Mouse (Mus musculus): ENCODE data around the gene Plxna1. TPM values are rescaled to one million over a fixed set of nuclear protein-coding genes. Genes with fewer than 3 reads are reported as not detected.

Gene Plxna1
- 53.1 and 69.4 TPM in 2 replicates for polyA plus RNA-seq (2015; fragmentation: Nextera tagmentation; extraction: Ambion mirVana)

GRCm38 (mm10) chr6:89362281-89363106 lies at the start of gene Plxna1:
Gene Plxna1 (minus strand): TSS chr6:89362620.
- peak within 1 kb of the TSS; percentile 100 for H3K9ac ChIP-seq (replicated peaks)
- peak; percentile 84 for ATAC-seq
- H3K36me3 ChIP-seq, result no peaks in the 10 kb centered on the region
- no peaks in the 10 kb centered on the region for H3K9me3 ChIP-seq
- H3K27ac ChIP-seq, result peak within 1 kb of the TSS; percentile 90
- under 1% methylated on average over 64 of the region's 110 CpGs for WGBS
- H3K4me2 ChIP-seq (replicated peaks), result peak within 1 kb of the TSS; percentile 96
- peaks cover 15% of the 10 kb centered on the region for H3K27me3 ChIP-seq
- H3K4me3 ChIP-seq (replicated peaks), result peak within 1 kb of the TSS; percentile 100
- H3K4me1 ChIP-seq (replicated peaks), result peaks cover 46% of the 10 kb centered on the region

- no peaks in the 10 kb centered on the region for H3K9me3 ChIP-seq
- 96% methylated on average over 1 of the region's 1 CpGs for WGBS
- no peak for ATAC-seq
- no peaks in the 10 kb centered on the region; the same call in 1 of the 2 replicates for H3K27me3 ChIP-seq
- H3K9ac ChIP-seq (replicated peaks), result no peak overlapping the region
- H3K27ac ChIP-seq, result no peak overlapping the region
- peaks cover 10% of the 10 kb centered on the region for H3K4me1 ChIP-seq (replicated peaks)
- no peak overlapping the region for H3K4me2 ChIP-seq (replicated peaks)
- H3K4me3 ChIP-seq (replicated peaks), result no peak overlapping the region
- no peaks in the 10 kb centered on the region for H3K36me3 ChIP-seq
These were observed 46.6 kb upstream of the Plxna1 start for GRCm38 (mm10) chr6:89409041-89409440.

GRCm38 (mm10) chr6:89408259-89408658 lies 45.8 kb upstream of the Plxna1 start:
- no peak for ATAC-seq
- Histone ChIP-seq H3K4me2 (replicated peaks) (no peak overlapping the region), H3K27ac (no peak overlapping the region), H3K27me3 (no peaks in the 10 kb centered on the region; the same call in 1 of the 2 replicates), H3K9me3 (no peaks in the 10 kb centered on the region), H3K4me1 (replicated peaks) (peaks cover 10% of the 10 kb centered on the region), H3K9ac (replicated peaks) (no peak overlapping the region), H3K36me3 (no peaks in the 10 kb centered on the region), H3K4me3 (replicated peaks) (no peak overlapping the region)
- WGBS, result 86% methylated on average over 5 of the region's 5 CpGs

GRCm38 (mm10) chr6:89407247-89407889 lies 44.9 kb upstream of the Plxna1 start:
- 48% methylated on average over 3 of the region's 3 CpGs for WGBS
- H3K36me3 ChIP-seq, result no peaks in the 10 kb centered on the region
- no peak overlapping the region for H3K4me3 ChIP-seq (replicated peaks)
- H3K4me2 ChIP-seq (replicated peaks), result no peak overlapping the region
- peak; percentile 40; the same call in 1 of the 2 replicates for ATAC-seq
- H3K9ac ChIP-seq (replicated peaks), result no peak overlapping the region
- H3K9me3 ChIP-seq, result no peaks in the 10 kb centered on the region
- no peaks in the 10 kb centered on the region; the same call in 1 of the 2 replicates for H3K27me3 ChIP-seq
- H3K27ac ChIP-seq, result peak overlapping the region; percentile 61; the same call in 1 of the 2 replicates
- H3K4me1 ChIP-seq (replicated peaks), result peaks cover 10% of the 10 kb centered on the region

- Histone ChIP-seq H3K36me3 (no peaks in the 10 kb centered on the region), H3K27ac (no peak overlapping the region), H3K9ac (replicated peaks) (no peak overlapping the region), H3K4me1 (replicated peaks) (peaks cover 10% of the 10 kb centered on the region), H3K9me3 (no peaks in the 10 kb centered on the region), H3K4me2 (replicated peaks) (no peak overlapping the region), H3K4me3 (replicated peaks) (no peak overlapping the region), H3K27me3 (no peaks in the 10 kb centered on the region; the same call in 1 of the 2 replicates)
- no peak for ATAC-seq
- 90% methylated on average over 2 of the region's 2 CpGs for WGBS
These were observed 42.5 kb upstream of the Plxna1 start for GRCm38 (mm10) chr6:89404964-89405363.

- Histone ChIP-seq H3K9me3 (no peaks in the 10 kb centered on the region), H3K36me3 (no peaks in the 10 kb centered on the region), H3K4me2 (replicated peaks) (no peak overlapping the region), H3K27ac (no peak overlapping the region), H3K4me1 (replicated peaks) (peaks cover 10% of the 10 kb centered on the region), H3K4me3 (replicated peaks) (no peak overlapping the region), H3K27me3 (no peaks in the 10 kb centered on the region; the same call in 1 of the 2 replicates), H3K9ac (replicated peaks) (no peak overlapping the region)
- ATAC-seq, result no peak
- WGBS, result 91% methylated on average over 2 of the region's 2 CpGs
These were observed 41.1 kb upstream of the Plxna1 start for GRCm38 (mm10) chr6:89403257-89404225.

- H3K9me3 ChIP-seq, result no peaks in the 10 kb centered on the region
- no peak overlapping the region for H3K9ac ChIP-seq (replicated peaks)
- WGBS, result 78% methylated on average over 2 of the region's 2 CpGs
- no peak overlapping the region for H3K4me2 ChIP-seq (replicated peaks)
- no peaks in the 10 kb centered on the region; the same call in 1 of the 2 replicates for H3K27me3 ChIP-seq
- H3K27ac ChIP-seq, result no peak overlapping the region
- no peak overlapping the region for H3K4me3 ChIP-seq (replicated peaks)
- no peak for ATAC-seq
- no peaks in the 10 kb centered on the region for H3K36me3 ChIP-seq
- peaks cover 5% of the 10 kb centered on the region for H3K4me1 ChIP-seq (replicated peaks)
These were observed 40.0 kb upstream of the Plxna1 start for GRCm38 (mm10) chr6:89402406-89402805.

- H3K36me3 ChIP-seq, result no peaks in the 10 kb centered on the region
- H3K4me1 ChIP-seq (replicated peaks), result no peaks in the 10 kb centered on the region
- H3K27me3 ChIP-seq, result no peaks in the 10 kb centered on the region
- no peak overlapping the region for H3K4me3 ChIP-seq (replicated peaks)
- 92% methylated on average over 1 of the region's 1 CpGs for WGBS
- no peak overlapping the region for H3K27ac ChIP-seq
- no peak overlapping the region for H3K4me2 ChIP-seq (replicated peaks)
- H3K9me3 ChIP-seq, result no peaks in the 10 kb centered on the region
- H3K9ac ChIP-seq (replicated peaks), result no peak overlapping the region
- ATAC-seq, result no peak
These were observed 37.1 kb upstream of the Plxna1 start for GRCm38 (mm10) chr6:89399564-89399963.

- no peak overlapping the region for H3K9ac ChIP-seq (replicated peaks)
- 89% methylated on average over 4 of the region's 4 CpGs for WGBS
- no peaks in the 10 kb centered on the region for H3K36me3 ChIP-seq
- no peak overlapping the region for H3K4me2 ChIP-seq (replicated peaks)
- H3K9me3 ChIP-seq, result no peaks in the 10 kb centered on the region
- H3K4me1 ChIP-seq (replicated peaks), result no peaks in the 10 kb centered on the region
- no peak for ATAC-seq
- H3K27me3 ChIP-seq, result no peaks in the 10 kb centered on the region
- H3K4me3 ChIP-seq (replicated peaks), result no peak overlapping the region
- H3K27ac ChIP-seq, result no peak overlapping the region
These were observed 35.5 kb upstream of the Plxna1 start for GRCm38 (mm10) chr6:89397919-89398318.

- Histone ChIP-seq H3K27ac (no peak overlapping the region), H3K9ac (replicated peaks) (no peak overlapping the region), H3K9me3 (no peaks in the 10 kb centered on the region), H3K36me3 (no peaks in the 10 kb centered on the region), H3K4me3 (replicated peaks) (no peak overlapping the region), H3K4me2 (replicated peaks) (no peak overlapping the region), H3K27me3 (no peaks in the 10 kb centered on the region), H3K4me1 (replicated peaks) (no peaks in the 10 kb centered on the region)
- WGBS, result 88% methylated on average over 2 of the region's 2 CpGs
- no peak for ATAC-seq
These were observed 31.4 kb upstream of the Plxna1 start for GRCm38 (mm10) chr6:89393820-89394219.

- Histone ChIP-seq H3K9ac (replicated peaks) (no peak overlapping the region), H3K36me3 (no peaks in the 10 kb centered on the region), H3K4me1 (replicated peaks) (no peaks in the 10 kb centered on the region), H3K9me3 (no peaks in the 10 kb centered on the region), H3K27ac (no peak overlapping the region), H3K27me3 (no peaks in the 10 kb centered on the region), H3K4me2 (replicated peaks) (no peak overlapping the region), H3K4me3 (replicated peaks) (no peak overlapping the region)
- no peak for ATAC-seq
- 91% methylated on average over 2 of the region's 2 CpGs for WGBS
These were observed 29.8 kb upstream of the Plxna1 start for GRCm38 (mm10) chr6:89392213-89392612.
